Comparison of ENCODE assay signal across 29 mouse cellular contexts in the genomic region with DNA sequence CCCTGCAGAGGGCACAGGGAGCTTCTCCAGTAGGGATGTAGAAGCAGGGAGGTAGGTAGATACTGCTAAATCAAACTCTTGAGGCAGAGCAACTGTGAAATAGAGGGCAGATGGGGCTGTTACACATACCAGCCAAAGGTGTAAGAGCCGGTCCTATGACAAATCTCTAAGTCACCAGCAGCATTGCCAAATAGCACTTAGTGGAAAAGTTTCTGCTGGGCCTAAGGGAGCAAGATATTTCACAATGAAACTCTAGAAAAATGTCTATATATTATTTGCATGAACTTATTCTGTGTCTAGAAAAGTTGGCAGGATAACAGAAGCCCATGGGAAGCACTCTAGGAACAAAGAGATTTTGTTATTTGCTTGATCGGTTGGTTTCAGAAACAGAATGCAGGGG. TPM values are rescaled to one million over a fixed set of nuclear protein-coding genes. Genes with fewer than 3 reads are reported as not detected.
DNase-seq lines count a peak whose midpoint lies in the region; ATAC-seq and TF ChIP-seq lines count a peak whose summit lies in the region.
"Had no signal": no experiment of that assay in that cellular context is flagged by ENCODE, and none has a peak within 500 bp of the region (broad histone marks: within the 10 kb centered on the region; RNA-seq: fewer than 3 reads in every experiment).

No protein-coding gene starts in this region.

- peak; percentile 51; the same call in 1 of the 2 replicates for TF ChIP-seq EP300 in lung, postnatal 0 days (IDR thresholded peaks at IDR 0.05)

- H3K4me2 ChIP-seq in lung, postnatal 0 days (replicated peaks; ENCODE audit: low read depth, low read length), result no peak overlapping the region
- H3K4me2 ChIP-seq: embryonic facial prominence, embryonic 13.5 days; forebrain, embryonic 12.5 days; forebrain, embryonic 15.5 days; heart, embryonic 12.5 days; heart, embryonic 15.5 days; hindbrain, embryonic 13.5 days; intestine, embryonic 15.5 days had no signal

- no peaks in the 10 kb centered on the region for H3K27me3 ChIP-seq in lung, postnatal 0 days (replicated peaks; ENCODE audit: insufficient read depth, low read length)
- H3K27me3 ChIP-seq: embryonic facial prominence, embryonic 13.5 days; forebrain, embryonic 12.5 days; forebrain, embryonic 15.5 days; heart, embryonic 12.5 days; heart, embryonic 15.5 days; hindbrain, embryonic 13.5 days; intestine, embryonic 15.5 days had no signal

- peaks cover 10% of the 10 kb centered on the region; the same call in 1 of the 2 replicates for H3K36me3 ChIP-seq in lung, postnatal 0 days (ENCODE audit: insufficient read depth, low read length)

- H3K27ac ChIP-seq in lung, postnatal 0 days (ENCODE audit: low read length), result no peak overlapping the region
- H3K27ac ChIP-seq: embryonic facial prominence, embryonic 10.5 days; embryonic facial prominence, embryonic 13.5 days; forebrain, embryonic 12.5 days; forebrain, embryonic 15.5 days; heart, embryonic 15.5 days; hindbrain, embryonic 10.5 days; hindbrain, embryonic 13.5 days; intestine, embryonic 15.5 days had no signal

- intact Hi-C loops in gastrocnemius, postnatal 36 days (cut with DNase I), result no loop called here

- ATAC-seq in lung, postnatal 0 days, result no peak
- ATAC-seq: forebrain, embryonic 15.5 days; hindbrain, embryonic 16.5 days; intestine, embryonic 15.5 days had no signal

- DNase-seq in adrenal gland, adult 2 months, result peak; percentile 52
- no peak for DNase-seq in adrenal gland, postnatal 4 days (ENCODE audit: low spot score in 2 of 2)
- peak; percentile 61 for DNase-seq in lung, postnatal 0 days (ENCODE audit: low spot score)
- DNase-seq in lung, postnatal 14 days, result no peak
- peak; percentile 56 for DNase-seq in 3134 (ENCODE audit: extremely low read depth, insufficient read length, low spot score)
- DNase-seq in Muller cell, postnatal 12 days (ENCODE audit: inconsistent ontology term), result peak; percentile 25
- DNase-seq in gastrocnemius, postnatal 36 days, result no peak
- no peak for DNase-seq in frontal cortex, postnatal 25 days (ENCODE audit: low spot score in 2 of 2)
- DNase-seq: cerebellum, adult 11-12 months; cerebellum, adult 8-10 months; cerebellum, postnatal 10 days; cerebellum, postnatal 36 days; embryo, embryonic 11 days; gastrocnemius, postnatal 10 days; heart, adult 11 months; heart, postnatal 10 days; heart, postnatal 36 days; kidney, adult 11 months had no signal

- WGBS in lung, postnatal 0 days, result 53% methylated on average over 2 of the region's 2 CpGs

- no peak overlapping the region for H3K9ac ChIP-seq in lung, postnatal 0 days (replicated peaks; ENCODE audit: low read depth)
- H3K9ac ChIP-seq: embryonic facial prominence, embryonic 13.5 days; forebrain, embryonic 12.5 days; forebrain, embryonic 15.5 days; heart, embryonic 12.5 days; heart, embryonic 15.5 days; hindbrain, embryonic 13.5 days; intestine, embryonic 15.5 days had no signal

- no peak overlapping the region for H3K4me3 ChIP-seq in lung, postnatal 0 days (ENCODE audit: low read depth, low read length)
- H3K4me3 ChIP-seq: embryonic facial prominence, embryonic 10.5 days; embryonic facial prominence, embryonic 13.5 days; erythroblast, embryonic 14.5 days; forebrain, embryonic 12.5 days; forebrain, embryonic 15.5 days; heart, embryonic 12.5 days; heart, embryonic 15.5 days; hindbrain, embryonic 10.5 days; hindbrain, embryonic 13.5 days; intestine, embryonic 15.5 days had no signal

- H3K9me3 ChIP-seq in lung, postnatal 0 days (ENCODE audit: low read length), result no peaks in the 10 kb centered on the region
- H3K9me3 ChIP-seq: embryonic facial prominence, embryonic 10.5 days; embryonic facial prominence, embryonic 13.5 days; forebrain, embryonic 12.5 days; forebrain, embryonic 15.5 days; heart, embryonic 12.5 days; heart, embryonic 15.5 days; hindbrain, embryonic 10.5 days; hindbrain, embryonic 13.5 days; intestine, embryonic 15.5 days had no signal

- peaks cover 4% of the 10 kb centered on the region; the same call in 1 of the 2 replicates for H3K4me1 ChIP-seq in lung, postnatal 0 days (ENCODE audit: insufficient read depth, low read depth, low read length)
- H3K4me1 ChIP-seq: intestine, embryonic 15.5 days had no signal

- no peak for TF ChIP-seq CTCF in lung, postnatal 0 days (IDR thresholded peaks at IDR 0.05)

RNA-seq across cellular contexts. Expression of a gene that starts 4.3 kb away (rescaled TPM):
- 100 to 1,000 TPM; 145 to 149 TPM for total RNA-seq in adrenal gland, adult 2 months (2021)
- polyA plus RNA-seq in adrenal gland, adult 2 months (2012; rRNA removed), result 21.8 and 26.3 TPM in 2 replicates
- 100 to 1,000 TPM; 109 to 113 TPM for total RNA-seq in adrenal gland, postnatal 4 days (2021)
- polyA plus RNA-seq in lung, postnatal 0 days (2015; fragmentation: Nextera tagmentation; extraction: Ambion mirVana), result 47.3 and 54.6 TPM in 2 replicates
- total RNA-seq in gastrocnemius, postnatal 36 days (2021), result 10 to 100 TPM; 47.1 to 61.6 TPM

Comparison
In these comparisons a context has a peak if more than half of its experiments do, and no peak if none do; other contexts are left out.
1. DNase-seq: peak in adrenal gland, adult 2 months (single experiment), lung, postnatal 0 days (single experiment), 3134 (single experiment) and Muller cell, postnatal 12 days (single experiment); none in adrenal gland, postnatal 4 days (0 of 2), lung, postnatal 14 days (single experiment), gastrocnemius, postnatal 36 days (0 of 2) and frontal cortex, postnatal 25 days (0 of 2).